Mouse (Mus musculus): ENCODE data around the gene Tbc1d21.

DNA sequence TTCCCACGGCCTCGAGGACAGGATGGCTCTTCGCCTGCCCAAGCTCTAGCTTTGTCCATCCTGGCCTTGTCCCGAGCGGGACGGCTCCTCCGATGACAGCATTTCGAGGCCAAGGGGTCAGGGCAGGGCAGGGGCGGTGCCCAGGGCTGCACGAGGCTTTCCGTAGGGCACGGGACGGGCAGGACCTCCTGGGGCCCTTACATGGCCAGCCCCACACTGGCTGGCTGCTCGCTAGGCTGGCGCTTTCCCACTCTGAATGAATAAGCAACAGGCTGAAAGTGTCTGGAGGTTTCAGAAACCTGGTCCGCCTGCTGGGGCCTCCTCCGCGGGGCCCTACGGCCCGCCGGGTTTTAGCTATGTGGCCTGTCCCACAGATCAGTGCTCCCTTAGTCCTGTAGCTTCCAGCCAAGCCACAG is 57.3 kb downstream of the Tbc1d21 start, which contains the start of gene Loxl1:
- TF ChIP-seq CTCF (IDR thresholded peaks at IDR 0.05; ENCODE audit: borderline replicate concordance, insufficient read depth, low read depth, low read length), result no peak
- no peak for TF ChIP-seq POLR2A (IDR thresholded peaks at IDR 0.05; ENCODE audit: borderline replicate concordance, insufficient read depth, low read length)

Data from cerebellum, adult 2 months (tissue).